Mouse (Mus musculus) mesoderm, embryonic 11.5 days (tissue): ENCODE results near the gene Cox6a1.
A peak's percentile ranks its signal among the peaks of the same experiment; 100 is the strongest.

Source experiments
- DNase-seq: peaks from one replicate; pipeline ENCODE4 v3.0.0-alpha.2; 2012; ENCODE audit warnings: low read depth, low spot score

Gene Cox6a1

GRCm38 (mm10) chr5:115301615-115302014 is 47.2 kb downstream of the Cox6a1 start:
- no peak for DNase-seq

- peak; percentile 100 for DNase-seq
Measured at GRCm38 (mm10) chr5:115300792-115301614, 47.8 kb downstream of the Cox6a1 start, which contains the start of gene Dynll1. Dynll1 (minus strand) TSS chr5:115300999.

GRCm38 (mm10) chr5:115300035-115300744 is 48.6 kb downstream of the Cox6a1 start:
- DNase-seq: peak; percentile 81

GRCm38 (mm10) chr5:115296347-115296746 is 52.4 kb downstream of the Cox6a1 start:
- no peak for DNase-seq
